In genomic region chr5:110779998-110780760, GRCm38 (mm10) we compare ENCODE assay signal across 8 mouse cellular contexts. TPM values are rescaled to one million over a fixed set of nuclear protein-coding genes. Genes with fewer than 3 reads are reported as not detected.
DNase-seq lines count a peak whose midpoint lies in the region; ATAC-seq and TF ChIP-seq lines count a peak whose summit lies in the region.

Pus1 (minus strand) TSS chr5:110780659.

- H3K4me3 ChIP-seq in gastrocnemius, adult 2 months, result peak within 1 kb of the TSS; percentile 87
- H3K4me3 ChIP-seq in hindbrain, postnatal 0 days (ENCODE audit: low read length), result peak within 1 kb of the TSS; percentile 74
- peak within 1 kb of the TSS; percentile 76 for H3K4me3 ChIP-seq in left cerebral cortex, adult 2 months

- intact Hi-C loops in gastrocnemius, adult 2 months (cut with DNase I), result loop anchor here (2.0 kb wide), 1 partner anchor 59 kb away; the partner anchor contains the start of genes Chek2 and Hscb
- intact Hi-C loops in left cerebral cortex, adult 2 months (cut with DNase I), result loop anchor here (1.0 kb wide), 1 partner anchor 9 kb away; no protein-coding TSS in a partner anchor

- TF ChIP-seq CTCF in gastrocnemius, adult 2 months (IDR thresholded peaks at IDR 0.05), result no peak
- TF ChIP-seq CTCF in hindbrain, postnatal 0 days (IDR thresholded peaks at IDR 0.05; ENCODE audit: low read depth), result no peak
- no peak for TF ChIP-seq CTCF in left cerebral cortex, adult 2 months (IDR thresholded peaks at IDR 0.05)

- no peaks in the 10 kb centered on the region for H3K9me3 ChIP-seq in hindbrain, postnatal 0 days (ENCODE audit: low read length)

- H3K4me1 ChIP-seq in hindbrain, postnatal 0 days (ENCODE audit: insufficient read depth, low read length), result no peaks in the 10 kb centered on the region

- H3K36me3 ChIP-seq in hindbrain, postnatal 0 days (ENCODE audit: insufficient read depth, low read length), result peaks cover 4% of the 10 kb centered on the region; the same call in 1 of the 2 replicates

- H3K9ac ChIP-seq in hindbrain, postnatal 0 days (replicated peaks; ENCODE audit: low read length), result peak within 1 kb of the TSS; percentile 76

- peak; percentile 84 for ATAC-seq in hindbrain, postnatal 0 days
- ATAC-seq in megakaryocyte, adult 5-6 weeks (ENCODE audit: poor library complexity, severe bottlenecking), result peak; percentile 95

- H3K27ac ChIP-seq in gastrocnemius, adult 2 months, result peak within 1 kb of the TSS; percentile 83
- peak within 1 kb of the TSS; percentile 34; the same call in 1 of the 2 replicates for H3K27ac ChIP-seq in hindbrain, postnatal 0 days
- peak within 1 kb of the TSS; percentile 82 for H3K27ac ChIP-seq in left cerebral cortex, adult 2 months

- peak; percentile 58 for DNase-seq in WW6 (ENCODE audit: low read depth, low spot score)
- peak; percentile 81 to 89 for DNase-seq in cerebellum, postnatal 4 days (ENCODE audit: low spot score in 2 of 2)
- DNase-seq in gastrocnemius, adult 2 months, result peak; percentile 96
- peak; percentile 94 for DNase-seq in hindbrain, postnatal 0 days (ENCODE audit: low spot score)
- DNase-seq in left cerebral cortex, adult 2 months (ENCODE audit: extremely low spot score in 1 of 2, low spot score in 2 of 2), result peak; percentile 93 to 96
- peak; percentile 95 to 98 for DNase-seq in right cerebral cortex, adult 2 months (ENCODE audit: low spot score in 2 of 2)
- peak; percentile 95 for DNase-seq in urinary bladder, postnatal 14 days (ENCODE audit: low spot score)

- H3K4me2 ChIP-seq in hindbrain, postnatal 0 days (ENCODE audit: low read depth, low read length), result peak within 1 kb of the TSS; percentile 84

- WGBS in hindbrain, postnatal 0 days, result 1% methylated on average over 57 of the region's 57 CpGs

- H3K27me3 ChIP-seq in hindbrain, postnatal 0 days (ENCODE audit: insufficient read depth, low read length), result no peaks in the 10 kb centered on the region

RNA-seq across cellular contexts. Expression of gene Pus1, which starts in this region (rescaled TPM):
- total RNA-seq in gastrocnemius, adult 2 months (2021), result 10 to 100 TPM in 1 of 2 experiments, 1 to 10 TPM in 1; 8.7 to 13.8 TPM
- 14.1 and 15.0 TPM in 2 replicates for total RNA-seq in hindbrain, postnatal 0 days (2014; rRNA removed)
- 20.2 and 21.8 TPM in 2 replicates for polyA plus RNA-seq in hindbrain, postnatal 0 days (2015; fragmentation: Nextera tagmentation; extraction: Ambion mirVana)
- total RNA-seq in left cerebral cortex, adult 2 months (2021), result 10 to 100 TPM; 21.9 to 24.0 TPM
- 7.0 and 8.2 TPM in 2 replicates for total RNA-seq in megakaryocyte, adult 5-6 weeks (2015)
- 20.4 and 21.6 TPM in 2 replicates for total RNA-seq in megakaryocyte, adult 5-6 weeks (2017)

Comparison
In these comparisons a context has a peak if more than half of its experiments do, and no peak if none do; other contexts are left out.
1. Peak in every context shown above with its lines: DNase-seq, ATAC-seq, H3K4me3 ChIP-seq and H3K27ac ChIP-seq.